Mouse (Mus musculus) ES-E14 (cell line): Measurements from ENCODE around the gene Rcc1. TPM values are rescaled to one million over a fixed set of nuclear protein-coding genes. Genes with fewer than 3 reads are reported as not detected.

Source experiments
- DNase-seq: peaks from one replicate; pipeline ENCODE4 v3.0.0-alpha.2; 2013; ENCODE audit warnings: low read depth, low spot score
- H3K27ac ChIP-seq: 2 replicates; pipeline ENCODE4 v1.5.1; 2012; ENCODE audit warnings: low read depth, mild to moderate bottlenecking, low read length, moderate library complexity, mixed read lengths; ENCODE audit not compliant: poor library complexity, insufficient read depth, severe bottlenecking
- H3K36me3 ChIP-seq: 2 replicates; pipeline ENCODE4 v1.6.1; 2012; ENCODE audit warnings: mild to moderate bottlenecking, low read length, moderate library complexity, mixed read lengths; ENCODE audit not compliant: control insufficient read depth, poor library complexity, insufficient read depth, severe bottlenecking
- H3K4me1 ChIP-seq, 2 experiments: fragments of 150-350 bp in 1 of 2; sonication (generic) in 1 of 2; 2 replicates each; pipeline ENCODE4 v1.6.1; 2012; ENCODE audit warnings: low read length in 2 of 2, mild to moderate bottlenecking in 1 of 2, mixed read lengths in 1 of 2; ENCODE audit not compliant: control insufficient read depth in 2 of 2, insufficient read depth in 2 of 2, poor library complexity in 1 of 2
- H3K4me3 ChIP-seq, 2 experiments: fragments of 150-350 bp in 1 of 2; sonication (generic) in 1 of 2; 2 replicates each; pipeline ENCODE4 v1.5.1; 2012; ENCODE audit warnings: low read length in 2 of 2, low read depth in 1 of 2, mild to moderate bottlenecking in 1 of 2, mixed read lengths in 1 of 2; ENCODE audit not compliant: insufficient read depth in 1 of 2, poor library complexity in 1 of 2, severe bottlenecking in 1 of 2
- H3K9ac ChIP-seq: 2 replicates; pipeline ENCODE4 v1.6.1; 2012; ENCODE audit warnings: low read depth, mild to moderate bottlenecking, low read length, mixed read lengths; ENCODE audit not compliant: poor library complexity, insufficient read depth, severe bottlenecking
- H3K9me3 ChIP-seq: fragments of 150-350 bp; sonication (generic); 2 replicates; pipeline ENCODE4 v1.6.1; 2012; ENCODE audit warnings: low read depth, mild to moderate bottlenecking, low read length; ENCODE audit not compliant: control insufficient read depth, insufficient read depth
- CHD2 ChIP-seq: IDR thresholded peaks from 2 replicates; pipeline ENCODE4 v1.6.1; 2014; ENCODE audit warnings: mild to moderate bottlenecking, low read depth, low read length, inconsistent platforms
- HCFC1 ChIP-seq: IDR thresholded peaks from 2 replicates; pipeline ENCODE4 v1.6.1; 2012; ENCODE audit warnings: low read length, inconsistent platforms, borderline replicate concordance; ENCODE audit not compliant: insufficient read depth
- MAFK ChIP-seq: IDR thresholded peaks from 2 replicates; pipeline ENCODE4 v1.6.1; 2014; ENCODE audit warnings: mild to moderate bottlenecking, low read depth, low read length, inconsistent platforms; ENCODE audit not compliant: insufficient read depth
- ZC3H11A ChIP-seq: IDR thresholded peaks from 2 replicates; pipeline ENCODE4 v1.6.1; 2012; ENCODE audit warnings: low read depth, mild to moderate bottlenecking, inconsistent platforms, low read length, borderline replicate concordance
- ZNF384 ChIP-seq: IDR thresholded peaks from 2 replicates; pipeline ENCODE4 v1.6.1; 2012; ENCODE audit warnings: low read depth, low read length, inconsistent platforms
- in situ Hi-C, 2 experiments: fragments of 600-800 bp; cut with MboI; formaldehyde crosslinking; loops; one replicate each; pipeline ENCODE4 v1.15.1; 2025; ENCODE audit warnings: low sequenced_read_pairs in 2 of 2, inconsistent platforms in 1 of 2; ENCODE audit not compliant: unreplicated experiment in 2 of 2
- total RNA-seq: library from RNA; depleted of rRNA; stranded (reverse); fragments of 300-350 nt; gene quantifications from 2 replicates; pipeline ENCODE4 v1.2.3, GENCODE M21; 2012; rRNA removed

Rcc1 gene
- total RNA-seq: 107 and 117 TPM in 2 replicates

GRCm38 (mm10) chr4:132353481-132353885 is at the start of gene Rcc1:
Gene Rcc1 (minus strand): TSS chr4:132353605.
- peak; percentile 91 for DNase-seq
- TF ChIP-seq CHD2 (no peak), ZC3H11A (no peak), HCFC1 (peak; percentile 76; the same call in 1 of the 2 replicates)
- H3K4me3 ChIP-seq: peak within 1 kb of the TSS; percentile 81 to 89
- peaks cover 2 to 5% of the 10 kb centered on the region in 2 experiments; a peak in 2 of 4 replicates for H3K4me1 ChIP-seq
- peaks cover 23% of the 10 kb centered on the region for H3K36me3 ChIP-seq
- H3K9ac ChIP-seq: peak within 1 kb of the TSS; percentile 97
- no peaks in the 10 kb centered on the region for H3K9me3 ChIP-seq
- peak within 1 kb of the TSS; percentile 96 for H3K27ac ChIP-seq
- in situ Hi-C loops: no loop called here

GRCm38 (mm10) chr4:132401016-132401415 is 47.6 kb upstream of the Rcc1 start:
- Histone ChIP-seq H3K36me3 (no peaks in the 10 kb centered on the region), H3K9ac (no peak overlapping the region), H3K4me3 (no peak overlapping the region), H3K9me3 (no peaks in the 10 kb centered on the region), H3K27ac (no peak overlapping the region), H3K4me1 (peaks cover 2 to 3% of the 10 kb centered on the region in 2 experiments; a peak in 2 of 4 replicates)
- in situ Hi-C loops: no loop called here
- no peak for TF ChIP-seq CHD2
- TF ChIP-seq HCFC1: no peak
- TF ChIP-seq MAFK: no peak
- no peak for TF ChIP-seq ZC3H11A
- TF ChIP-seq ZNF384: no peak
- DNase-seq: no peak

- TF ChIP-seq ZC3H11A (no peak), MAFK (no peak), HCFC1 (no peak), ZNF384 (no peak), CHD2 (no peak)
- in situ Hi-C loops: no loop called here
- Histone ChIP-seq H3K4me1 (peaks cover 2 to 3% of the 10 kb centered on the region in 2 experiments; a peak in 2 of 4 replicates), H3K4me3 (no peak overlapping the region), H3K27ac (no peak overlapping the region), H3K9me3 (no peaks in the 10 kb centered on the region), H3K9ac (no peak overlapping the region), H3K36me3 (no peaks in the 10 kb centered on the region)
- DNase-seq: no peak
Observed at GRCm38 (mm10) chr4:132398863-132399262, 45.5 kb upstream of the Rcc1 start.

GRCm38 (mm10) chr4:132398045-132398774 is 44.8 kb upstream of the Rcc1 start:
- Histone ChIP-seq H3K9ac (no peak overlapping the region), H3K4me3 (no peak overlapping the region)
- DNase-seq: peak; percentile 65

More at GRCm38 (mm10) chr4:132398045-132398774, 44.8 kb upstream of the Rcc1 start:
- no peaks in the 10 kb centered on the region for H3K9me3 ChIP-seq
- no peaks in the 10 kb centered on the region for H3K36me3 ChIP-seq
- in situ Hi-C loops: no loop called here
- TF ChIP-seq HCFC1 (no peak), ZNF384 (no peak), ZC3H11A (no peak), MAFK (no peak), CHD2 (no peak)
- H3K27ac ChIP-seq: no peak overlapping the region
- H3K4me1 ChIP-seq: peaks cover 2 to 3% of the 10 kb centered on the region in 2 experiments; a peak in 2 of 4 replicates
